Mouse (Mus musculus) embryo, embryonic 10.5 days (tissue): ENCODE results near the gene Igf2.
A peak's percentile ranks its signal among the peaks of the same experiment; 100 is the strongest.

Experiments
- DNase-seq: peaks from one replicate; pipeline ENCODE4 v3.0.0-alpha.2; 2015; ENCODE audit warnings: low spot score

Gene Igf2

GRCm38 (mm10) chr7:142666659-142667058 is at the start of gene Igf2:
Gene Igf2 (minus strand): TSS chr7:142666816.
- DNase-seq = no peak

- peak; percentile 84 for DNase-seq
Measured at GRCm38 (mm10) chr7:142714783-142715498, 48.3 kb upstream of the Igf2 start.

DNA sequence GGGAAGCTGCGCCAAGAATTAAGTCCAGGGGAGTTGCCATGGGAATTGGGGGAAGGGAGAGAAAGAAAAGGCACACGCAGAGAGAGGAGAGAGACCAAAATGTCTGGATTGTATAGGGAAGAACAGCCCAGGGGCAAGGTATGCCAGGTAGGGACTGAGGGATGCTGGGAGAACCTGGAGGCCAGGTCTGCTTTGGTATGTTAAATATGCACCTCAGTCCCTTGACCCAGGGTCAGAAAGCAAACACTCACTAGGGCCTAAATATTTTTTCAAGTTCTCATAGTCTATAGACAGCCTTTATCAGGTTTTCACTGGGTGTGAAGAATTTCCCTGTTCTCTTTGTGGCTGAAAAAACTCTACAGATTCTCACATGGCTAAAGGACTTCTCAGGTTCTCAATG is 40.3 kb upstream of the Igf2 start:
- no peak for DNase-seq

DNA sequence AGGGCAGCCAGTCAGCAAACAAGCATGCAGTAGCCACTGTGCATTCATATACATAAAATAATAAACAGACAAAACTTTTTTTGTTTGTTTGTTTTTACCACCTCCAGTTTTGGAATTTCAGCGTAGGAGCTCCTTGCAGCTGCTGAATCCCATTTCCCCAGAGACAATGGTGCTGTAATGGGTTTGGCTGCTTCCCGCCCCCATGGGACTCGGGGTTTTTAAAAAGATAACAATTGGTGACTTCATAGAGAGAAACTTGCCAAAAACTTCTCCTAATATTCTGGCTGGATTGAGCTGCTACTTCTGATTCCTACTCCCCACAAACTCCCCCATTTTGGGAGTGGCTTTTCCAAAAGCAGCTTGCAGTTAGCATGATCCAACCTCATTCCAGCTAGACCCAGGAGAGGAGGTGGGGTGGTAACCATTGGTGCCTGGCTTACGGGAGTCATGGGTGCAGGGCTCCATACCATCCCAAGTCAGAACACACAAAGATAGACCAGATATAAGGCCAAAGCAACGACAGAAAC is 32.8 kb upstream of the Igf2 start:
- DNase-seq = no peak

GRCm38 (mm10) chr7:142678611-142679010 is 12.0 kb upstream of the Igf2 start:
- DNase-seq = no peak

GRCm38 (mm10) chr7:142675644-142676043 is 9.0 kb upstream of the Igf2 start:
- DNase-seq = peak; percentile 88

DNA sequence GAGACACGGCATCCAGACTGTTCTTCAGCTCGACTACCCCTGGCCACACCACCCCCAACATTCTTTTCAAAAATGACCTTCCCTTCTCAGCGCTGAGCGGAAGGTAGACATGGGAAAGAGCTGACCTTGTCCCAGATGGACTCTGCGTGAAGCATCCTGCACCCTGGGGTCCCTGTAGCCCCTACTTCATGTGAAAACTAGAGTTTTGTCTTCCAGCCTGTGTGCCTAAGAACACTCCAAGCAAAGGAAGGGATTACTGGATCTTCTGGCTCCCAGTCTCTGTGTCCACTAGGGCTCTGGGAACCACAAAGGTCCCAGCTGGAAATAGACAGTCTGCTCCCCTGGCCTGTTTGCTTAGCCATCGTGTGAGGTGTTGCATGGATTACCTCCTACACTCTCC is 8.5 kb upstream of the Igf2 start:
- DNase-seq = no peak

DNA sequence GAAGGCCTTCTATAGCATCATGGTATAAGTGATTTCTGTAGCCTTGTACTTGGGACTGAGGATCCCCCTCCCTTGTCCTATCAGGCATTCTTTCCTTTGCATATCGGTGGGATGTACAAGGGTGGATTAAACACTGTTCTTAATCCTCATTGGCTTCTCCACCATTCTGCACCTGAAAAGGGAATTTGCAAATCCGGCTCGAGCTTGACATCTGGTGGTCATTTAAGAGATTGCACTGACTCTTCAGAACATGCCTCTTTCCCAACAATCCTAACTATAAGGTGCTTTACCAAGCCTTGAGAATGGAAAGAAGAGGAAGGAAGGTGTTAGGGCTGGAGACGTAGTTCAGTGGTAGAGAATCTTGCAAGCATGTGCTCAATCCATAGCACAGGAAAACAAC is 5.5 kb upstream of the Igf2 start:
- DNase-seq = peak; percentile 81

DNA sequence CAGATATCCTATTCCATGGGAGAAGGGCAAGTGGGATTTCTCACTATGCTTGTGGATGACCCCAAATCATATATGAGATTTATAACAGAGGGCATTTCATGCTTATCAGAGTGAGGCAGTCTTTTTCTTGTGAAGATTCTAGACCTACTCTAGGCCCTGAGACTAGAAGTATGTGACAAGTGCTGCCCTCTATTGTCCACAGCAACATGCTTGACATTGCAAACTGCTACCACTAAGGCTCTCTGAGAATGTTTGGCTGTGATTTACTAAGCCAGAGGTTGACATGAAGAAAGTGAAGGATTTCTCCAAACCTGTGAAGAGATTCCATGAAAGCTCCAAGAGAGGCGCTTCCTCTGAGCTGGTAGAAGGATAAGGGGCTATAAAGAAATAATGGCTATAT is 4.5 kb upstream of the Igf2 start:
- DNase-seq = no peak

DNA sequence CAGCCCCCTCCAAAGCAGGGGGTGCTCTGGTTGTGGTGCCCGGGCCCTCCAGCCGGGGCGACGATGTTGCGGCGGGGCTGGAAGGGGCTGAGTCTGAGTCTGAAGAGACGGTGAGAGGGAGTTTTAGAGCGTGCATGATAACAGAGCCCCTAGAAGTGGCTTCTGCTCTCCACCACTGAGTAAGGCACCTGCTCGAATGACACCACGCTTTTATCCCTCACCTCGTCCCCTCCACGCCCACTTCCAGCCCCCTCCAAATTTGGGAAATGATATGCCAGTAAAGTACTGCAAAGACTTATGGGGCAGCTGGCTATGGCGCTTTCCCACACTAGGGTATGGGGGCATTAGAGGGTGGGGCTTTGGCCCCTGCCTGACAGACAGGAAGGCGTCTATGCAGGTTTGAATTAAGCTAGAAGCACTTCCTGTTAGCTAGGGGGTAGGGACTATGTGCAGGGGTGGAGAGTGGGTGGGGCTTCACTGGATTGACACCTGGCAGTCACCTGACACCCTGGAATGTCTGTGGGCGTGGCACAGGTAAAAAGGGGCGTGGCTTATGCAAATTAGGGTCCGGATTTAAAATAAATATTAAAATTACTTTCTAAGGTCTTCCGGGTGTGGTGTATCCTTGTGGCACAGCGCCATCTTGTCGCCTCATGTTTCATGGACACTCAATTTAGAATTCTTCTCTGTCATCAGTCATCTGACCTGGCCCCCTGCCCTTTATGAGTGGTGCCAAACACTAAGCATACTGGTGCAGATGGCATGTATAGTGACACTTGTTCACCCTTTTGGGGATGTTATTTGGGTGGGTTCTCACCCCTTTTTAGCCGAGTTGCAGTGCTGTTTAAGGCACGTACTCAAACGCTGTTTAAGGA is 3.4 kb upstream of the Igf2 start, which contains the start of gene Gm49394:
Gm49394 (minus strand) TSS at position 192 of the 875 bp plus-strand sequence.
- peak; percentile 17 for DNase-seq

DNA sequence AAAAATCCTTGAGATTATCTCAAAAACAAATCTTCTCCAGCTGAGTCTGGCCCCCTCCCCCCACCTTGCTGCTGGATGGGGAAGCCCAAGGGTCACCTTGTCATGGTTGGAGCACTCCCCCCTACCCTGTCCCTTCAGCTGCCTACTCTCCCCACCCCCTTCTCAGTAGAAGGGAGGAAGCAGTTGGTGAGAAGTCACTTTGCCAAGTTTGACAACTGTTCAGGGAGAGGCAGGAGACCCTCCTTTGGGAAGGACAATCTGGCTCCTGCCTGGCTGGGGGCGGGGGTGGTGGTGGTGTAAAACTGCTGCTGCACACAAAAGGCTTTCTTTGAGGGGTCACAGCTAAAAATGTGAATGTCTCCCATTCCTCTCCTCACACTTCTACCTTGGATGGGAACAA is 1.7 kb upstream of the Igf2 start:
- DNase-seq = no peak

GRCm38 (mm10) chr7:142667521-142667920 is 905 bp upstream of the Igf2 start:
- DNase-seq = no peak

GRCm38 (mm10) chr7:142666109-142666508 is 507 bp downstream of the Igf2 start:
- DNase-seq = no peak

DNA sequence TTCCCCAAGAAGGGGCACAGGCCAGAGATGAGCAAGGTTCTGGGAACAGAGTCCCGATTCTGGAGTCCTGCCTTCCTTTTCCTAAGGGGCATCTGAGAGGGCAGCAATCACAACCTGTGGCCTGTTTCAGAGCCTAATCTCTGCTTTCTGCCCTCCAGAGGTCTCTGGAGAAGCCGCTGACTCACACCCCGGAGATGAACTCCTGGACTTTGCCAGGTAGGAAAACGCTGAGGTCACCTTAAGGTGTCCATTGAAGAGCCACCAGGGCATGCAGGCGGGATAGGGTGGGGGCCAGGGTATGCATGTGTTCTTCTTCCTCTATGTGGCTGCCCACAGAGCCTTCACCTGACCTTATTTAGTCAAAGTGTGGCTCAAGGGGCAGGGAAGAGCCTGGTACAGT is 1.3 kb downstream of the Igf2 start:
- DNase-seq = no peak

GRCm38 (mm10) chr7:142664465-142665029 is 2.1 kb downstream of the Igf2 start:
- DNase-seq = peak; percentile 36

- no peak for DNase-seq
Measured at GRCm38 (mm10) chr7:142663931-142664421, 2.6 kb downstream of the Igf2 start.

GRCm38 (mm10) chr7:142663151-142663550 is 3.5 kb downstream of the Igf2 start:
- DNase-seq = no peak

DNA sequence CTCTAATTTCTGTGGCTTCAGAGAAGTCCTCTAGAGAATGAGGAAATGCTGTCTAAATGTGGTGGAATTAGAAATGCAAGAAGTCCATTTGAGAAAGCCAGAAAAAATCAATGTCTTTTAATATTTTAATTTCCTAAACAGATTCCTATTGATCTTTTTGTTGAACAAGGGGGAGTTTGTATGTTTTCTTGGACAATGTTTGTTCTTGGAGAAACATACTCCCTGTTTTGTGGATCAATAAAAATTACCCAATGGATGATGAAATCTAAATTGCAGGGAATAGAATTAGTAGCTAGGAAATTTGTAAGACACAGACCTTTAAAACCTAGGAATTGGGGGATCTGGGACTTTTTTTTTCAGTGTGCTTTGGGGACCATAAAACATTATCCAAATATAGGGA is 4.8 kb downstream of the Igf2 start:
- DNase-seq = peak; percentile 26

GRCm38 (mm10) chr7:142661046-142661445 is 5.6 kb downstream of the Igf2 start:
- peak; percentile 52 for DNase-seq

GRCm38 (mm10) chr7:142660651-142660945 is 6.0 kb downstream of the Igf2 start:
- no peak for DNase-seq

GRCm38 (mm10) chr7:142659767-142660650 is 6.6 kb downstream of the Igf2 start:
- peak; percentile 70 for DNase-seq
